Mouse (Mus musculus) liver, embryonic 16.5 days (tissue): ENCODE results near the gene Ran. TPM values are rescaled to one million over a fixed set of nuclear protein-coding genes. Genes with fewer than 3 reads are reported as not detected.

Experiments used
- ATAC-seq: fragments of 200-750 bp; cut with Nextera tagmentation; 2 replicates; pipeline ENCODE4 v1.8.0; 2017; ENCODE audit warnings: low read depth, mild to moderate bottlenecking, moderate number of reproducible peaks, moderate library complexity
- H3K27ac ChIP-seq: fragments of 300-500 bp; sonication (generic); 2 replicates; pipeline ENCODE4 v1.5.1; 2014; ENCODE audit warnings: mild to moderate bottlenecking, low read length
- H3K27me3 ChIP-seq: fragments of 300-500 bp; sonication (generic); 2 replicates; pipeline ENCODE4 v1.6.1; 2014; ENCODE audit warnings: low read depth, low read length, mixed read lengths; ENCODE audit not compliant: control insufficient read depth, insufficient read depth
- H3K36me3 ChIP-seq: fragments of 300-500 bp; sonication (generic); 2 replicates; pipeline ENCODE4 v1.6.1; 2014; ENCODE audit warnings: mild to moderate bottlenecking; ENCODE audit not compliant: control insufficient read depth, insufficient read depth
- H3K4me1 ChIP-seq: fragments of 300-500 bp; sonication (generic); 2 replicates; pipeline ENCODE4 v1.6.1; 2014; ENCODE audit warnings: low read depth, low read length, mixed read lengths; ENCODE audit not compliant: control insufficient read depth
- H3K4me2 ChIP-seq: fragments of 300-500 bp; sonication (generic); 2 replicates; pipeline ENCODE4 v1.6.1; 2014; ENCODE audit warnings: low read depth, low read length, mixed read lengths
- H3K4me3 ChIP-seq: fragments of 300-500 bp; sonication (generic); 2 replicates; pipeline ENCODE4 v1.5.1; 2014; ENCODE audit warnings: low read depth, mild to moderate bottlenecking, low read length
- H3K9ac ChIP-seq: fragments of 300-500 bp; sonication (generic); 2 replicates; pipeline ENCODE4 v1.6.1; 2014; ENCODE audit warnings: low read depth, low read length
- H3K9me3 ChIP-seq: fragments of 300-500 bp; sonication (generic); replicated peaks from 2 replicates; pipeline ENCODE4 v1.6.1; 2016; ENCODE audit warnings: low read length; ENCODE audit not compliant: control insufficient read depth
- WGBS: fragments of 180-500 bp; shearing (Covaris S2); extraction: QIAGEN DNeasy Blood & Tissue Kit; methylation state at CpG from one replicate; pipeline ENCODE4 v1.1.7; 2014; ENCODE audit not compliant: insufficient replicate concordance; 5-methylcytosine and 5-hydroxymethylcytosine counted together
- polyA plus RNA-seq: library from polyadenylated mRNA; unstranded; fragments of >200 nt; fragmentation: Nextera tagmentation; extraction: Ambion mirVana; gene quantifications from 2 replicates; pipeline ENCODE4 v1.2.1, GENCODE M21; 2015

Ran gene
- polyA plus RNA-seq, 1 experiment from 2014 or later = 322 TPM

DNA sequence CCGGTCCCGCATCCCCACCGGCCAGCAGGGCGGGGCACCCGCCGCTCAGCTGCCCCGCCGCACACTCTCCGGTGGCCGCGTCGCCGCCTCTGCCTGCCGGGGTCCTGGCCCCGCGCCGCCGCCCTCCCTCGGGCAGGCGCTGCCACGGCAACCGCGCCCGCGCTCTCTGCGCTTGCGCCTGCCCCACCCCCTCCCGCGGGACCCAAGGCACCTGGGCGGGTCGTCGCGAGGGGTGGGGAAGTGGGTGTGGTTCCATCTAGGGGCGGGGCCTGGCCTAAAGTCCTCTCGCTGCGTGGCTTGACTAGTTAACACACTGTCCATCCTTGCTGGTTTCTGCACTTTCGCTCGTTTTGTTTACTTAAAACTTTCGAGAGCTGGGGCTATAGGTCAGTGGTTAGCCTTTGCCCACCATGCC, 11.4 kb upstream of the Ran start, which contains the start of gene Stx2:
Gene Stx2 (minus strand): TSS at position 163 of the 415 bp plus-strand sequence.
- peak within 1 kb of the TSS; percentile 93 for H3K4me3 ChIP-seq
- under 1% methylated on average over 37 of the region's 39 CpGs for WGBS
- peak within 1 kb of the TSS; percentile 80 for H3K4me2 ChIP-seq
- H3K36me3 ChIP-seq = peaks cover 14% of the 10 kb centered on the region
- ATAC-seq = peak; percentile 90
- no peaks in the 10 kb centered on the region for H3K27me3 ChIP-seq
- H3K27ac ChIP-seq = peak within 1 kb of the TSS; percentile 97
- no peaks in the 10 kb centered on the region for H3K9me3 ChIP-seq
- peak within 1 kb of the TSS; percentile 98 for H3K9ac ChIP-seq
- peaks cover 40% of the 10 kb centered on the region for H3K4me1 ChIP-seq

GRCm38 (mm10) chr5:129009577-129009976, 10.3 kb upstream of the Ran start:
- H3K9me3 ChIP-seq = no peaks in the 10 kb centered on the region
- H3K4me1 ChIP-seq = peaks cover 30% of the 10 kb centered on the region
- H3K36me3 ChIP-seq = peaks cover 12% of the 10 kb centered on the region
- H3K4me2 ChIP-seq = no peak overlapping the region
- H3K27ac ChIP-seq = peak overlapping the region; percentile 82
- no peak overlapping the region for H3K9ac ChIP-seq
- no peaks in the 10 kb centered on the region for H3K27me3 ChIP-seq
- H3K4me3 ChIP-seq = no peak overlapping the region
- 41% methylated on average over 3 of the region's 3 CpGs for WGBS
- ATAC-seq = no peak

GRCm38 (mm10) chr5:129010937-129011336, 8.9 kb upstream of the Ran start:
- H3K4me2 ChIP-seq = no peak overlapping the region
- no peaks in the 10 kb centered on the region for H3K9me3 ChIP-seq
- peaks cover 17% of the 10 kb centered on the region for H3K4me1 ChIP-seq
- no peak for ATAC-seq
- no peaks in the 10 kb centered on the region for H3K27me3 ChIP-seq
- no peak overlapping the region for H3K9ac ChIP-seq
- WGBS = 73% methylated on average over 2 of the region's 2 CpGs
- no peak overlapping the region for H3K4me3 ChIP-seq
- H3K36me3 ChIP-seq = no peaks in the 10 kb centered on the region
- no peak overlapping the region for H3K27ac ChIP-seq

GRCm38 (mm10) chr5:129015020-129015419, 4.8 kb upstream of the Ran start:
- WGBS = 52% methylated on average over 3 of the region's 3 CpGs
- no peaks in the 10 kb centered on the region for H3K36me3 ChIP-seq
- H3K27ac ChIP-seq = no peak overlapping the region
- H3K9ac ChIP-seq = no peak overlapping the region
- no peaks in the 10 kb centered on the region for H3K27me3 ChIP-seq
- H3K4me1 ChIP-seq = peaks cover 12% of the 10 kb centered on the region
- H3K4me3 ChIP-seq = no peak overlapping the region
- no peak overlapping the region for H3K4me2 ChIP-seq
- no peak for ATAC-seq
- H3K9me3 ChIP-seq = no peaks in the 10 kb centered on the region

DNA sequence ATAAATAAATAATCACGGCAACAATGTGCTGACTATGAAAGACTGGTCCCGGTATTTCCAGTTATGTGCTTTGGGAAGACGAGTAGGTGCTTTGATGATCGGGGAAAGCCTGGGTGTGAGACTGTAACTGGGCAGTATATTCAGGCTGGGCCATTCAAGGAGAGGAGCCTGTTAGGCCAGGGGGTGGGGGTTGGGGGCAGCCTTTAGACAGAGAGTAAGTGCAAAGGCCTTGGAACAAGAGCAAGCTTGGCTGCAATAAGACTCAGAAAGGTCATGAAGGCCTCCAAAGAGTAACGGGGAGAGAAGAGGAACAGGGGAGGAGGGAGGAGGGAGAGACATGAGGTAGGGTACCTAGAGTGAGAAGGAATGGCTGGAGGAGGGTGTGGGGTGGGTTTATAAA, 4.3 kb upstream of the Ran start:
- Histone ChIP-seq H3K4me2 (no peak overlapping the region), H3K27ac (no peak overlapping the region), H3K27me3 (no peaks in the 10 kb centered on the region), H3K9ac (no peak overlapping the region), H3K4me3 (no peak overlapping the region), H3K9me3 (no peaks in the 10 kb centered on the region), H3K4me1 (peaks cover 12% of the 10 kb centered on the region), H3K36me3 (no peaks in the 10 kb centered on the region)
- 83% methylated on average over 5 of the region's 5 CpGs for WGBS
- ATAC-seq = no peak

GRCm38 (mm10) chr5:129016370-129016769, 3.5 kb upstream of the Ran start:
- Histone ChIP-seq H3K9ac (no peak overlapping the region), H3K4me1 (peaks cover 12% of the 10 kb centered on the region), H3K9me3 (no peaks in the 10 kb centered on the region), H3K4me2 (no peak overlapping the region), H3K27me3 (no peaks in the 10 kb centered on the region), H3K27ac (no peak overlapping the region), H3K4me3 (no peak overlapping the region), H3K36me3 (no peaks in the 10 kb centered on the region)
- no peak for ATAC-seq
- WGBS = 73% methylated on average over 3 of the region's 3 CpGs

DNA sequence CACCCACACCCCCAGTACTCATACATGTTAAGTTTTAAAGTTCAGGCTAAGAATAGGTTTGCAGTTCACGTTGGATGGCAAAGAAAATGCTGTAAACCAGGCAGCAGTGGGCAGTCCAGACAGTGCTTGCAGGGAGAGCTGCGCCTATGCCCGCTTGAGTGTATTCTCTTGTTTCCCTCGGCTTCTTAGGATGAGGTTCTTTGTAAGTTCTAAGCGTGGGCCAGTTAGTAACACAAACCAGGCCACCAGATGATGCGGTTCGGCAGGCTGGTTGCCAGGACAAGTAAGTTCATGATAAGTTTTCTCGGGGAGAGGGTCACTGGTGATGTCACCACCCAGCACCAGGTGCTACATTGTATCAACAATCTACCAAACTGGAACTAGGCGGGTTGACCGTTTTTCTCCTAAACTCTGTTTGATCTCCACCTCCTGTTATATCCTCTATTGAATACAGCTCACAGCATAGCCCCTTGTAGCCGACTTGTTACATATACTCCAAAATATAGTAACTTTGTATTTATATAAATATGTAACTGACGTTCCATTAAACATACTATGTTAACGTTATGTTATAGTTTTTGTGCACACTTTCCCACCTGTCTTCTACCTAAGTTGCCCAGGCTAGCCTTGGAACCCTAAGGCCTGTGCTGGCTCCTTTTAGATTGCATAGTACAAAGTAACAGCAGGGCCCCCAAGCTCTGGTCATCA, 933 bp upstream of the Ran start:
- no peaks in the 10 kb centered on the region for H3K27me3 ChIP-seq
- peaks cover 20% of the 10 kb centered on the region for H3K4me1 ChIP-seq
- ATAC-seq = peak; percentile 0; the same call in 1 of the 2 replicates

DNA sequence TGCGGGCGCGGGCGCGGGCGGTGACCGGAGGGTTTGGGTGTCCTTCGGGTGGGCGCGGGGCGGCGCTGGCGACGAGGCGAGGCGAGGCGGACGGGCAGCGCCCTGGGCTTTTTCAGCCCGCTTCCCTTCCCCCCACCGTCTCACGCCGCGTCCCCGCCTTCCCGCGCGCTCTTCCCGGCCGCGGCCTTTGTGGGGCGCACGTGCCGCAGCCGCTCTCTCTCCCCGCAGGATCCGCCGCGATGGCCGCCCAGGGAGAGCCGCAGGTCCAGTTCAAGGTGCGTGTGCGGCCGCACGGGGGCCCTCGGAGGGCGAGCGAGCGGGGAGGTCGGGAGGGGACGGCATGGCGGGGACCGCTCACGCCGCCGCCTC, 415 bp downstream of the Ran start:
- H3K4me3 ChIP-seq = peak overlapping the region; percentile 98
- peaks cover 17% of the 10 kb centered on the region for H3K36me3 ChIP-seq
- WGBS = 0% methylated on average over 35 of the region's 56 CpGs

More for the DNA sequence above, 933 bp upstream of the Ran start:
- Histone ChIP-seq H3K9me3 (no peaks in the 10 kb centered on the region), H3K4me3 (peak overlapping the region; percentile 98), H3K27ac (peak overlapping the region; percentile 90), H3K36me3 (peaks cover 9% of the 10 kb centered on the region), H3K4me2 (peak overlapping the region; percentile 82), H3K9ac (peak overlapping the region; percentile 87)
- 56% methylated on average over 13 of the region's 13 CpGs for WGBS

GRCm38 (mm10) chr5:129020731-129021130, 862 bp downstream of the Ran start:
- H3K4me3 ChIP-seq = peak overlapping the region; percentile 98
- H3K9me3 ChIP-seq = no peaks in the 10 kb centered on the region
- ATAC-seq = no peak
- H3K4me2 ChIP-seq = peak overlapping the region; percentile 75
- H3K9ac ChIP-seq = peak overlapping the region; percentile 94
- 4% methylated on average over 28 of the region's 28 CpGs for WGBS
- peaks cover 17% of the 10 kb centered on the region for H3K36me3 ChIP-seq
- H3K27me3 ChIP-seq = no peaks in the 10 kb centered on the region
- H3K27ac ChIP-seq = peak overlapping the region; percentile 88
- H3K4me1 ChIP-seq = peaks cover 20% of the 10 kb centered on the region

More for the DNA sequence above, 415 bp downstream of the Ran start:
- H3K9me3 ChIP-seq = no peaks in the 10 kb centered on the region
- H3K9ac ChIP-seq = peak overlapping the region; percentile 94
- peak overlapping the region; percentile 75 for H3K4me2 ChIP-seq
- peaks cover 20% of the 10 kb centered on the region for H3K4me1 ChIP-seq
- H3K27me3 ChIP-seq = no peaks in the 10 kb centered on the region
- ATAC-seq = peak; percentile 53
- H3K27ac ChIP-seq = peak overlapping the region; percentile 88
